Mouse (Mus musculus): ENCODE data around the gene Sdsl.

DNA sequence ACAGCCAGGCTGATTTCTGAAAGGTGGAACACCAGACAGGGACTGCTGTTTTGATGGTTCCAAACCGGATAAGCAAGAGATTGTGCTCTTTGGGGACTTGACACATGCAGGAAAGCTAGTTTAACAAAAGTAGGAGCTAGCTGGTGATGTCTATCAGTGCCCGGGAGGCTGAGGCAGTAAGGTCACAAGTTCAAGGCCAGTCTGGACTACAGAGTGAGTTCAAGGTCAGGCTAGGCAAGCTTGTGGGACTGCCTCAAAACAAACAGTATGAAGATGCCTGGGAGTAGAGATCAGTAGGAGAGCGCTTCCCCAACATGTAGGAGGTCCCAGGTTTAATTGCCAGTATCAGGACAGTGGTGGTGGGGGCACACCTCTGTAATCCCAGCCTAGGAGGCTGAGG lies 24.5 kb upstream of the Sdsl start:
- TF ChIP-seq EP300 (IDR thresholded peaks at IDR 0.05; ENCODE audit: low read depth) (no peak), CTCF (IDR thresholded peaks at IDR 0.05; ENCODE audit: low read depth) (no peak)
